Mouse (Mus musculus): ENCODE data around the gene 4632433K11Rik.

DNA sequence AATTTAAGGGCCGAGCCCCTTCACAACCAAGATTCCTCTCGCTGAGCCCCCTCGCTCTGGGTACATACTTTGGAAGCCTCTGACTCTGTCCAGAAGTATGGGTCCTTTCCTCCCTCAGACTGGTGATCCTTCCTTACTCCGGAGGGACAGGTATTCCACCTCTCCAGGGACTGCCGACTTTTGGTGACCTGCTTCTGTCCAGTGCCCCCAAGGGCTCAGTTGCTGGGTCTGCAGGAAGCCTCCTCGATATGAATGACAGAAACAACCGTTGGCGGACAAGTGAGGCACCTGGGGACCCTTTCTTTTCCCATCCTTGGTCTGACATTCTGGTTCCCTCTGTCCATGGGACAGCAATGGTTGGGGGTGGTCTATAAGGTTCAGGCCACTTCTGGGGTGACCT, 23.5 kb downstream of the 4632433K11Rik start:
- no peak for TF ChIP-seq CTCF (IDR thresholded peaks at IDR 0.05; ENCODE audit: borderline replicate concordance, control insufficient read depth, extremely low read depth, insufficient read depth, low read length, poor library complexity)
- TF ChIP-seq POLR2A (IDR thresholded peaks at IDR 0.05; ENCODE audit: control insufficient read depth, extremely low read depth, insufficient read depth, low read length, poor library complexity) = no peak

Measured in thymus, adult 2 months (tissue).